Comparison of ENCODE assay signal across 22 mouse cellular contexts in genomic region chr12:25062264-25062663, GRCm38 (mm10).
"Had no signal": no experiment of that assay in that cellular context is flagged by ENCODE, and none has a peak within 500 bp of the region (broad histone marks: within the 10 kb centered on the region; RNA-seq: fewer than 3 reads in every experiment).

No protein-coding gene starts in this region.

- H3K27me3 ChIP-seq: heart, embryonic 13.5 days; heart, embryonic 15.5 days; hindbrain, embryonic 13.5 days; hindbrain, embryonic 15.5 days; limb, embryonic 13.5 days; limb, embryonic 15.5 days; liver, embryonic 12.5 days had no signal

- H3K9ac ChIP-seq: heart, embryonic 13.5 days; heart, embryonic 15.5 days; hindbrain, embryonic 13.5 days; hindbrain, embryonic 15.5 days; limb, embryonic 13.5 days; limb, embryonic 15.5 days; liver, embryonic 12.5 days had no signal

- H3K27ac ChIP-seq: heart, adult 2 months; heart, embryonic 13.5 days; heart, embryonic 15.5 days; hindbrain, embryonic 13.5 days; hindbrain, embryonic 15.5 days; hindbrain, postnatal 0 days; limb, embryonic 13.5 days; limb, embryonic 15.5 days; liver, embryonic 12.5 days had no signal

- H3K4me3 ChIP-seq: heart, adult 2 months; heart, embryonic 13.5 days; heart, embryonic 15.5 days; hindbrain, embryonic 13.5 days; hindbrain, embryonic 15.5 days; limb, embryonic 13.5 days; limb, embryonic 15.5 days; liver, embryonic 12.5 days had no signal

- DNase-seq: gastrocnemius, postnatal 14 days; gastrocnemius, postnatal 36 days; heart, adult 2 months; heart, postnatal 14 days; heart, postnatal 36 days; kidney, adult 11 months; kidney, adult 8-10 months; kidney, postnatal 14 days; kidney, postnatal 36 days; layer of hippocampus, adult 9-11 months; layer of hippocampus, postnatal 36 days; left cerebral cortex, postnatal 4 days had no signal

- H3K4me1 ChIP-seq: heart, embryonic 13.5 days; heart, embryonic 15.5 days; hindbrain, embryonic 13.5 days; hindbrain, embryonic 15.5 days; limb, embryonic 13.5 days; limb, embryonic 15.5 days; liver, embryonic 12.5 days had no signal

- ATAC-seq: hindbrain, postnatal 0 days; intestine, embryonic 16.5 days; liver, embryonic 12.5 days had no signal

- H3K9me3 ChIP-seq: heart, embryonic 13.5 days; heart, embryonic 15.5 days; hindbrain, embryonic 13.5 days; hindbrain, embryonic 15.5 days; limb, embryonic 13.5 days; limb, embryonic 15.5 days; liver, embryonic 12.5 days had no signal

- H3K4me2 ChIP-seq: heart, embryonic 11.5 days; heart, embryonic 13.5 days; heart, embryonic 15.5 days; hindbrain, embryonic 13.5 days; hindbrain, embryonic 15.5 days; limb, embryonic 13.5 days; limb, embryonic 15.5 days; liver, embryonic 12.5 days had no signal
